Mouse (Mus musculus) stomach, embryonic 14.5 days (tissue): ENCODE data around the gene Wwox. TPM values are rescaled to one million over a fixed set of nuclear protein-coding genes. Genes with fewer than 3 reads are reported as not detected.

Experiments
- ATAC-seq: fragments of 200-750 bp; cut with Nextera tagmentation; 2 replicates; pipeline ENCODE4 v1.8.0; 2017; ENCODE audit warnings: low read depth, moderate TSS enrichment; ENCODE audit not compliant: insufficient number of reproducible peaks, insufficient read depth, low FRiP score
- H3K27ac ChIP-seq: fragments of 300-500 bp; sonication (generic); 2 replicates; pipeline ENCODE4 v1.5.1; 2014; ENCODE audit warnings: mild to moderate bottlenecking, low read length, moderate library complexity, mixed read lengths
- H3K27me3 ChIP-seq: fragments of 300-500 bp; sonication (generic); 2 replicates; pipeline ENCODE4 v1.6.1; 2014; ENCODE audit warnings: low read length, control low read depth, mixed read lengths; ENCODE audit not compliant: control insufficient read depth, insufficient read depth
- H3K36me3 ChIP-seq: fragments of 300-500 bp; sonication (generic); 2 replicates; pipeline ENCODE4 v1.6.1; 2014; ENCODE audit warnings: mild to moderate bottlenecking, control low read depth, low read length, moderate library complexity, mixed read lengths; ENCODE audit not compliant: control insufficient read depth, insufficient read depth
- H3K4me1 ChIP-seq: fragments of 300-500 bp; sonication (generic); 2 replicates; pipeline ENCODE4 v1.6.1; 2014; ENCODE audit warnings: low read length, control low read depth, mixed read lengths; ENCODE audit not compliant: control insufficient read depth, insufficient read depth
- H3K4me2 ChIP-seq: fragments of 300-500 bp; sonication (generic); replicated peaks from 2 replicates; pipeline ENCODE4 v1.6.1; 2014; ENCODE audit warnings: low read depth, low read length, control low read depth
- H3K4me3 ChIP-seq: fragments of 300-500 bp; sonication (generic); 2 replicates; pipeline ENCODE4 v1.5.1; 2014; ENCODE audit warnings: low read depth, low read length, control low read depth
- H3K9ac ChIP-seq: fragments of 300-500 bp; sonication (generic); replicated peaks from 2 replicates; pipeline ENCODE4 v1.6.1; 2014; ENCODE audit warnings: low read depth, mild to moderate bottlenecking, control low read depth, low read length, moderate library complexity, mixed read lengths
- H3K9me3 ChIP-seq: fragments of 300-500 bp; sonication (generic); 2 replicates; pipeline ENCODE4 v1.6.1; 2016; ENCODE audit warnings: low read depth, low read length, control low read depth; ENCODE audit not compliant: control insufficient read depth
- WGBS: fragments of 180-500 bp; shearing (Covaris S2); extraction: QIAGEN DNeasy Blood & Tissue Kit; methylation state at CpG from one replicate; pipeline ENCODE4 v1.1.7; 2014; 5-methylcytosine and 5-hydroxymethylcytosine counted together
- polyA plus RNA-seq: library from polyadenylated mRNA; unstranded; fragments of >200 nt; fragmentation: Nextera tagmentation; extraction: Ambion mirVana; gene quantifications from 2 replicates; pipeline ENCODE4 v1.2.1, GENCODE M21; 2014

Gene Wwox
- polyA plus RNA-seq, 1 experiment from 2014 or later: 15.4 TPM

- Histone ChIP-seq H3K36me3 (no peaks in the 10 kb centered on the region), H3K4me2 (no peak overlapping the region), H3K9ac (no peak overlapping the region), H3K9me3 (no peaks in the 10 kb centered on the region), H3K27me3 (no peaks in the 10 kb centered on the region), H3K4me3 (no peak overlapping the region), H3K4me1 (0 out of 2 replicates have a peak, but pooled peaks cover 2% of the 10 kb centered on the region), H3K27ac (no peak overlapping the region)
- no peak for ATAC-seq
- WGBS: 74% methylated on average over 11 of the region's 11 CpGs
Measured at GRCm38 (mm10) chr8:114688732-114689131, 249.3 kb downstream of the Wwox start.

DNA sequence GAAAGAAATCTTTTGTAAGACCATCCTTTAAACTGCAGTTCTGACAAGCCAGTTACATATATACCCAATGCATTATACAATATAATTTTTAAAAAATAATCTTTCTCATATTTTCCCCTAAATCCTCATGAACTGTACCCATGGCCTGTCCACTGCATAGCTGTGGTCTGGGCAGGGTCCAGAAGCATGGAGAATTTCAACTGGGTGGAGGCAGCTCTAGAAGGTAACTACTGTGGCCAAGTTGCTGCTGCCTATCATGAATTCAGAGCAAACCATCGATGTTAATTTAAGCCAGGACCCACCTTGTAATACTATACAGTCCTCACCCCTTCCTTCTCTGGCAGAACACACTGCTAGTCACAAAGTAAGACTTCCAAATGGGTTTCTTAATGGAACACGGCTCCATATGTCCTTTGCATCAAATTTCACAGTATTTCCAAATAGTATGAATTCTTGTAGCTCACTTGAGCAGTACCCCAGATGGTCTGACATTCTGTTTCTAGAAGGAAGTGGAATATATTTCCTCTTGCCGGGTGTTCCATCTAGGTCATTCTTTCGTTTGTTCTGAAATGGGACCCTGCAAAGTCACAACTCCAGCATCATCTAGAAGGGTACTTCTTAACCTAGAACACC, 255.2 kb downstream of the Wwox start:
- H3K36me3 ChIP-seq: no peaks in the 10 kb centered on the region
- H3K27me3 ChIP-seq: no peaks in the 10 kb centered on the region
- no peaks in the 10 kb centered on the region for H3K4me1 ChIP-seq
- no peak for ATAC-seq
- H3K9ac ChIP-seq: no peak overlapping the region
- no peaks in the 10 kb centered on the region for H3K9me3 ChIP-seq
- WGBS: 79% methylated on average over 4 of the region's 4 CpGs
- H3K4me2 ChIP-seq: no peak overlapping the region
- no peak overlapping the region for H3K4me3 ChIP-seq
- no peak overlapping the region for H3K27ac ChIP-seq

DNA sequence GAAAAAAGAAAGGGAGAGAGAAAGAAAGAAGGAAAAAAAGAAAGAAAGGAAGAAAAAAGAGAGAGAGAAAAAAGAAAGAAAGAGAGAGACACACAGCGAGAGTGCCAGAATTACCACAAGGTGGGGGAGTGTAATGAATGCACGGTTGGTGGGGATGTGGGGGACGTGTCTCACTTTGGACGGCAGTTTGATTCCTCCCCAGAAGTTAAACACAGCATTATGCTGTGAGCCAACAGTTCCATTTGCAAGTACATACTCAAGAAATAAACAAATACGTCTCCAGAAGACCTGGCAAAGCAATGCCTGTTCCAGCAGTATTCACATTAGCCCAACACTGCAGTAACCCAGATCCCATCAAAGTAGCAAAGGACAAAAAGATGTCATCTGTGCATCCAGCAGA, 264.1 kb downstream of the Wwox start:
- Histone ChIP-seq H3K36me3 (no peaks in the 10 kb centered on the region), H3K27me3 (no peaks in the 10 kb centered on the region), H3K4me1 (peaks cover 8% of the 10 kb centered on the region; the same call in 1 of the 2 replicates), H3K4me2 (no peak overlapping the region), H3K4me3 (no peak overlapping the region), H3K9ac (no peak overlapping the region), H3K27ac (peak overlapping the region; percentile 44; the same call in 1 of the 2 replicates), H3K9me3 (no peaks in the 10 kb centered on the region)
- WGBS: 46% methylated on average over 5 of the region's 5 CpGs
- no peak for ATAC-seq

DNA sequence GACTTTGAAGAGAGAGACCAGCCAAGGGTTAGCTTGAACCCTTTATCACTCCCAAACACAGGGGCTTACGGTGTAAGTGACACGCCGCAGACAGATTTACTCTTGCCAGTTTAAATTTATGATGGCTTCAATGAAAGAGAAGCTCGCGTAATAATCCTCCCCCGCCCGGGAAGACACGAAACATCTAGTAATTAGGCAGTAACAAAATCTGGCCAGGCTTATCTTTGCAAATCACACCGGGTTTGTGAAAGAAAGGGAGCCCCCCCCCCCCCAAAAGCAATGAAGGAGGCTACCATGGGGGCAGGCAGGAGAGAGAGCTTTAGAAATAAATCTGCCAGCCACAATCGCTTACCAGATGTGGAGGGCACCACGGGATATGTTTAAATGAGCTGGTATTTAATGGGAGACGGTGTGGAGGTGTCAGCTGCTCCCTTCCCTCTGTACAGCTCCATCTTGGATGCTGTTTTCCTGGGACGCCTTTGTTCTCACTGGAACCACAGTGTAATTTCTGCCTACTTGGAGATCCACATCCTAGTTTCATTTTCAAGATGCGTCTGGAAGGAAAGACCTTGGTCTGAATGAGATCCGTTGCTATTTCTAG, 268.2 kb downstream of the Wwox start:
- Histone ChIP-seq H3K4me2 (peak overlapping the region; percentile 10; the same call in 1 of the 2 replicates), H3K9me3 (no peaks in the 10 kb centered on the region), H3K9ac (no peak overlapping the region), H3K4me3 (no peak overlapping the region), H3K4me1 (peaks cover 8% of the 10 kb centered on the region; the same call in 1 of the 2 replicates), H3K27me3 (no peaks in the 10 kb centered on the region), H3K36me3 (no peaks in the 10 kb centered on the region), H3K27ac (no peak overlapping the region)
- ATAC-seq: no peak
- WGBS: 36% methylated on average over 15 of the region's 15 CpGs

- 76% methylated on average over 13 of the region's 13 CpGs for WGBS
- H3K27me3 ChIP-seq: no peaks in the 10 kb centered on the region
- ATAC-seq: no peak
Measured at GRCm38 (mm10) chr8:114715318-114716070, 276.0 kb downstream of the Wwox start.

GRCm38 (mm10) chr8:114716546-114717255, 277.2 kb downstream of the Wwox start:
- Histone ChIP-seq H3K9me3 (no peaks in the 10 kb centered on the region), H3K4me3 (no peak overlapping the region), H3K4me1 (no peaks in the 10 kb centered on the region), H3K9ac (no peak overlapping the region), H3K4me2 (no peak overlapping the region), H3K36me3 (no peaks in the 10 kb centered on the region), H3K27ac (no peak overlapping the region), H3K27me3 (no peaks in the 10 kb centered on the region)
- 49% methylated on average over 14 of the region's 14 CpGs for WGBS
- no peak for ATAC-seq

More at GRCm38 (mm10) chr8:114715318-114716070, 276.0 kb downstream of the Wwox start:
- no peak overlapping the region for H3K4me3 ChIP-seq
- no peaks in the 10 kb centered on the region for H3K4me1 ChIP-seq
- no peaks in the 10 kb centered on the region for H3K36me3 ChIP-seq
- no peak overlapping the region for H3K4me2 ChIP-seq
- no peak overlapping the region for H3K9ac ChIP-seq
- H3K27ac ChIP-seq: no peak overlapping the region
- no peaks in the 10 kb centered on the region for H3K9me3 ChIP-seq

GRCm38 (mm10) chr8:114718821-114719220, 279.4 kb downstream of the Wwox start:
- WGBS: 81% methylated on average over 4 of the region's 4 CpGs
- no peak for ATAC-seq
- Histone ChIP-seq H3K4me3 (no peak overlapping the region), H3K4me2 (no peak overlapping the region), H3K27ac (no peak overlapping the region), H3K36me3 (no peaks in the 10 kb centered on the region), H3K4me1 (no peaks in the 10 kb centered on the region), H3K9me3 (no peaks in the 10 kb centered on the region), H3K9ac (no peak overlapping the region), H3K27me3 (no peaks in the 10 kb centered on the region)

DNA sequence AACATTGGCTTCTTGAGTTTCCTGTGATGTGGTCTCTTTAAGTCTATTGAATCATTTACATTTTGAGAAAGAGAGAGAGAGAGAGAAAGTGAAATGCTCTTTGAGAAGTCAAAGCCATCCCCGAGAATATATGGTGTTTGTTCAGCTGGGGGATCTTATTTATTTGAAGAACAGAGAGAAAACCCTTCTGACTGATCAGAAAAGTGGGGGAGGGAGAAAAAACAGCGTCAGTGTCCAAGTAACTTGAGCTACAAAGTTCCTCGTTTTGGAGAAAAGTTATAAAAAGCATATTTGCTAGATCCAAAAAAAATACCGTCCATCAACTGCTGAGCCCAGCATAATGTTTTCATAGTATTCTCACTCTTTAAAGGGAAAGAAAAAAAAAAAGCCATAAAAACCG, 283.2 kb downstream of the Wwox start:
- Histone ChIP-seq H3K4me1 (no peaks in the 10 kb centered on the region), H3K4me2 (no peak overlapping the region), H3K4me3 (no peak overlapping the region), H3K9ac (no peak overlapping the region), H3K9me3 (no peaks in the 10 kb centered on the region), H3K36me3 (no peaks in the 10 kb centered on the region), H3K27me3 (no peaks in the 10 kb centered on the region), H3K27ac (no peak overlapping the region)
- WGBS: 29% methylated on average over 5 of the region's 5 CpGs
- ATAC-seq: no peak
